Mouse (Mus musculus): ENCODE data around the gene Arhgap25. TPM values are rescaled to one million over a fixed set of nuclear protein-coding genes. Genes with fewer than 3 reads are reported as not detected.
"Not testable (repeated sequence)": the region's sequence is repeated elsewhere in the genome, so short reads cannot be mapped to it uniquely, and the experiment has no call there.

Arhgap25 gene
- total RNA-seq, 2 experiments from 2014 or later, result 2.8 to 3.3 TPM

DNA sequence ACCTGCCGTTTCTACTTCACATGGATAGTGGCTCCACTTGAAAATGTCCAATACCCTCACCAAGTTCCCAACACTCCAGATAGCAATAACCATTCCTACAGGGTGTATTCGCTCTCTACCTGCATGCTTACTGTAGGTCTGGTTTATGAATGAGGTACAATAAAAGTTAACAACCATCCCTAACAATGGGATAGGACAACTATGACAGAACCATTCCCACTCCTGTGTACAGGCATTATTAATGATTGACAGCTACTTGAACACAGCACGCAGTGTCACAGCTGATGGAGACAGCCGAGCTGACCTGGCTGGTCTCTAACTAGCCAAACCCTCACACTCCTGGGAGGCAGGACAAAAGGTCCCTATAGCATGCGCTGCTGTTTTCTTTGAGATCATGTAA, 4.6 kb upstream of the Arhgap25 start:
- DNase-seq (ENCODE audit: extremely low spot score in 1 of 2, low spot score in 1 of 2), result no peak

GRCm38 (mm10) chr6:87536270-87536669, 3.2 kb upstream of the Arhgap25 start:
- DNase-seq (ENCODE audit: extremely low spot score in 1 of 2, low spot score in 1 of 2), result no peak

GRCm38 (mm10) chr6:87535651-87536050, 2.6 kb upstream of the Arhgap25 start:
- DNase-seq (ENCODE audit: extremely low spot score in 1 of 2, low spot score in 1 of 2), result no peak

DNA sequence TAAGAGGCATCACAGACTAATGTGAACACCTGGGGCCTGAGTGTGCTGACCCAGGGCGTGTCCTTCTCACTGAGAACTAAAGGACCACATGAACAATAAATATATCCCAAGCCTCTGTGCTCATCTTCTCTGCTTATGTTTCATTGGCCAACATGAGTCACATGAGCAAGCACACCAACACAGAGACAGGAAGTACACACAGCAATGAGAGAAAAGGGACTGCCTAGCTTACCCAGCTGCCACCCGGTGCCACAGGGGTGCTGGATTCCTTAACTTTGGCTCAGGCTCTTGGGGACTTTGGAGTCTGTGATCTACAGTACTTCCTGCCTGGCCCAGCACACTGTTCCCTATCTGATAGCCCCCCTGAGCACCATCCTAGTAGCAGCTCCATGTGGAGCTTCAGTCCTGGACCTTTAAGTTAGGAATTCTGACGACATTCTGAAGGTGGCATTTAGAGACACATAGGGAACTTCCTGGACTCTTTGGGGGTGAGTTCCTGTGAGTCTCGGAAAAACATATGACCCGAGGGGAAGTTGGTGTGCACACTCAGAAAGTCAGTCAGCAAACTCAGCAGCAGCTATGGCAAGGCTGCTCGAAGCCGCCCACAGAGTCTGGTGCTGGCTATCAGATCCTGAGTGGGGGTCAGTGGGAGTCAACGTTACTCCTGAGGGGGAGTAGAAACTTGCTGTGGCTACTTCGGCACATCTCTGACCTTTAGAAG, 2.0 kb upstream of the Arhgap25 start:
- DNase-seq (ENCODE audit: extremely low spot score in 1 of 2, low spot score in 1 of 2), result no peak

GRCm38 (mm10) chr6:87531456-87532015, 1.5 kb downstream of the Arhgap25 start:
- DNase-seq (ENCODE audit: extremely low spot score in 1 of 2, low spot score in 1 of 2), result no peak

DNA sequence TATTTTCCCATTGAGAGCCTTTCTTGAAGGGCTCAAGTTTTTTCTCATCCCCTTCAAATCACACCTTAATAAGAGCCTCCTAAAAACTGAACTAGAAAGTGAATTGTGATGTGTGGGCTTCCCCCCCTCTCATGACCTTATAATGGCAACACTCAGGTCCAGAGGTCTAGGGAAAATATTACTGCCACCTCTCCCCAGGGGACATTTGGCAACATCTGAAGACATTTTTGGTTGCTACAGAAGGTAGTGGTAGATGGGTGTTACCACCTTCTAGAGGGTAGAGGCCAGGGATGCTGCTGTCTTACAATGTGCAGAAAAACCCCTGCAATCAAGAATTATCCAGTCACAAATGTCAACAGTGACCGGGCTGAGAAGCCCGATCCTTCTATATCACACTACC, 2.7 kb downstream of the Arhgap25 start:
- no peak for DNase-seq (ENCODE audit: extremely low spot score in 1 of 2, low spot score in 1 of 2)

- DNase-seq (ENCODE audit: extremely low spot score in 1 of 2, low spot score in 1 of 2), result no peak
Measured at GRCm38 (mm10) chr6:87527846-87528557, 5.1 kb downstream of the Arhgap25 start.

- DNase-seq (ENCODE audit: extremely low spot score in 1 of 2, low spot score in 1 of 2), result no peak
Measured at GRCm38 (mm10) chr6:87527366-87527765, 5.7 kb downstream of the Arhgap25 start.

DNA sequence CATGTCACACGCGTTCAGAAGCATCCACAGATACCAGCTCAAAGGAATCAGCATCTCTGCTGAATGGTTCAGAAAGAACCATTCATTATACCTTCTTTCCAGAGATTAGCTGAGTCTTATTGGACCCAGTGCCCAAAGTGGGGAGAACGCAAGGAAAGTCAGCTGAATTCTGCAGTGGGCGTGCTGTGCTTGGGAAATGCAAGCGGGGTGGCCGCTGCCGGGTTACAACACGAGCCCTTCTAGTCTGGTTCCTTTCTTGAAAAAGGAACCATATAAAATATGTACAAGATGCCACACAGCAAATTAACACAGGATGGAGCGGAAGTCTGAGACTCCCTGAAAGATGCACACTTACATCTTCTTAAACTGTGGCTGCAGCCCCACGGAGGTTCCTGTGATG, 7.9 kb downstream of the Arhgap25 start:
- DNase-seq (ENCODE audit: extremely low spot score in 1 of 2, low spot score in 1 of 2), result no peak

DNA sequence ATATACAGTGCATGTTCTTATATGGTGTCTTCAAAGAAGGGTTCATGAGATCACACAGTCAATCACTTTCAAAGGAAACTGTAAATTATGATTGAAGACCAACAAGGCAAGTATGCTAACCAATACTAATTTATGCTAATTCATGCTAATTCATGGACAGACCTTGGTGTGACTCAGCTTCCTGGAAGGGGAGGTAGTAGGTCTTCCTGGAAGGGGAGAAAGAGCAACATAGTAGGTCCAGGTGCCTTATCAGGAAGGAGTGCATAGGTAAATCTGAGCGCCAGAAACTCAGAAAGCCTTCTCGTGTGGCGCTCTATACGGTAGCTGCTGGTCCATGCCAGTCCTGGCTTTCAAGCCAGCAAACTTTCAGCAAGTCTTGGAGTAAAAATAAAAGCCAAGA, 8.8 kb downstream of the Arhgap25 start:
- no peak for DNase-seq (ENCODE audit: extremely low spot score in 1 of 2, low spot score in 1 of 2)

- no peak for DNase-seq (ENCODE audit: extremely low spot score in 1 of 2, low spot score in 1 of 2)
Measured at GRCm38 (mm10) chr6:87523736-87524135, 9.3 kb downstream of the Arhgap25 start.

GRCm38 (mm10) chr6:87523085-87523484, 10.0 kb downstream of the Arhgap25 start:
- DNase-seq (ENCODE audit: extremely low spot score in 1 of 2, low spot score in 1 of 2), result no peak

- DNase-seq (ENCODE audit: extremely low spot score in 1 of 2, low spot score in 1 of 2), result peak in 1 of 2 experiments; percentile 78
Measured at GRCm38 (mm10) chr6:87522236-87522635, 10.8 kb downstream of the Arhgap25 start.

DNA sequence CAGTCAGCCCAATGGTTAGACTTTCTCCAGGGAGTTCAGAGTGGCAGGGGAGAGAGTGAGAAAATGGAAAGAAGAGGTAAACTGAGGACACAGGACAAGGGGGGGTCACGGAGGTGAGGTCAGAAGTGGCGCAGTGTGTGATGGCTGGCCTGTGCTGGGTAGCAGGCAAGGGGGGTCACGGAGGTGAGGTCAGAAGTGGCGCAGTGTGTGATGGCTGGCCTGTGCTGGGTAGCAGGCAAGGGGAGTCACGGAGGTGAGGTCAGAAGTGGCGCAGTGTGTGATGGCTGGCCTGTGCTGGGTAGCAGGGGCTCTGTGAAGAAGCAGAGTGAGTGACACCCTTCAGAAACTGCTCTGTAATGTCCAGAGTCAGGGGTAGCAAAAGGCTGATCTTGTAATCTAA, 11.4 kb downstream of the Arhgap25 start:
- not testable (repeated sequence) for DNase-seq (ENCODE audit: extremely low spot score in 1 of 2, low spot score in 1 of 2)

DNA sequence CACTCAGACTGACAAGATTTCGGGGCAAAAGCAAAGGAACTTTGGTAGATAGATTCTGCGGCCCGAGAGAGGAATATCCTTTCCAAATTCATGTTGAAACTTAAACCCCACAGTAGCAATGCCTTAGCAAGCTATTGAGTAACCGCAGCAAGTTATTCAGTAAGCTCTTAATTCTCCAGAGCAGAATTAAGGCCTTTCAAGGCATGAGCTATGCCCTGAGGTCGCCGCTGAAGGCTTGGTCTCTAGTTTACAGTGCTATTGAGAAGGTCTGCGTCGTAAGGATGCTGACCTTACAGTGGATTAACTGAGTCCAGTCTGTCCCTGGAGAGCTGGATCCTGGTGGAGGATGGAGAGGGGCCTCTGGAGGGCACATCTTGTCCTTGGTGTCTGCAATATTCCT, 12.5 kb downstream of the Arhgap25 start:
- no peak for DNase-seq (ENCODE audit: extremely low spot score in 1 of 2, low spot score in 1 of 2)

- no peak for DNase-seq (ENCODE audit: extremely low spot score in 1 of 2, low spot score in 1 of 2)
Measured at GRCm38 (mm10) chr6:87519809-87520208, 13.2 kb downstream of the Arhgap25 start.

DNA sequence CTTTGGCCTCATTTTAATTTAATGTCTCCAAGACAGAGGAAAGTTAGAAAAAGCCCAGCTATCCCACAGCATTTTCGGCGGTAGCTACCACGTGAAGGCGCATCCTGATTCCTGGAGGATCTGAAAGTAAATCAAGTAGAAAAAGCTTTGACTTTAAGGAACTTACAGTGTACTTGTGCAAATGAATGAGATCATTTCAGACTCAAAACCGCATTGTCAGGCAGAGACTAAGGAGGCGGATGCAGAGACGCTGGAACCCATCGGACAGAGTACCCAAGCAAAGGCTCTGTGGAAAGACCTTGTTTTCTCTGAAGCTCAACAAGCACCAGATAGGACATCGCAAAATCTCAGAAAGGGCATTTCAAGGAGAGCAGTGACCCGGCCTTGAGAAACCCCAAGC, 14.4 kb downstream of the Arhgap25 start:
- no peak for DNase-seq (ENCODE audit: extremely low spot score in 1 of 2, low spot score in 1 of 2)

DNA sequence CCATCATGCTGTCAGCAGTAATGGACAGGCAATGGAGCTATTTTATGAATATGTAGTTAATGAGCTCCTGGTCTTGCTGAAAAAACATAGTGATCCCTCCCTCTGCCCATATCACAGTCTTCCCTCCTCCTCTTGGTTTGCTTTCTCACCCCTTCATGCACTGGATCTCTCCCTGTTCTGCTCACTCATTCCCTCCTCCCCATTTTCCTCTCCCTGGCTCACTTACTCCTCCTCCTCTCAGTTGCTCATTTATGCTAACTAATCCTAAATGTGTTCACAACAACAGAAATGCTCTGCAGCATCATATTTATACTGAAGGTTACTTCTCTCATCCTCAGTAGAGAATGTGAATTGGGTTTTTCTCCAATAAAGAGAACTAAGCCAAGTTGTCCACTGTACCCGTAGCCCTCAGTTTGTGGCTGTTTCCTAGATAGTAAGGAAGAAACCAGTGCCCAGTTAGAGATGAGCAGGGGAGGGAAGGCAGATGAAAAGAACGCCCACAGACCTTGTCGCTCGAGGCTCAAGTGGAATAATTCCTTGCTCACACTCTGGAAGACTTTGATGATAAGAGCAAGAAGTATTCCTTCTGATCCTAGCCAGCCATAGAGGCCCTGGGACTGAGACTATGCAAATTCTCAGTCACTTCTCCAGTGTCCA, 15.2 kb downstream of the Arhgap25 start:
- DNase-seq (ENCODE audit: extremely low spot score in 1 of 2, low spot score in 1 of 2), result no peak

GRCm38 (mm10) chr6:87514321-87514720, 18.7 kb downstream of the Arhgap25 start:
- DNase-seq (ENCODE audit: extremely low spot score in 1 of 2, low spot score in 1 of 2), result no peak

- peak; percentile 38 to 68 for DNase-seq (ENCODE audit: extremely low spot score in 1 of 2, low spot score in 1 of 2)
Measured at GRCm38 (mm10) chr6:87513046-87513767, 19.9 kb downstream of the Arhgap25 start.

GRCm38 (mm10) chr6:87510999-87511398, 22.1 kb downstream of the Arhgap25 start:
- DNase-seq (ENCODE audit: extremely low spot score in 1 of 2, low spot score in 1 of 2), result no peak

Measured in layer of hippocampus, postnatal 25 days (tissue).